27 mouse cellular contexts compared by ENCODE assay signal in genomic region chr7:122229306-122229705, GRCm38 (mm10). TPM values are rescaled to one million over a fixed set of nuclear protein-coding genes. Genes with fewer than 3 reads are reported as not detected.
DNase-seq lines count a peak whose midpoint lies in the region; ATAC-seq lines count a peak whose summit lies in the region.
"Had no signal": no experiment of that assay in that cellular context is flagged by ENCODE, and none has a peak within 500 bp of the region (broad histone marks: within the 10 kb centered on the region; RNA-seq: fewer than 3 reads in every experiment).

No protein-coding gene starts in this region.

- intact Hi-C loops in heart, postnatal 25 days (cut with DNase I), result no loop called here

- ATAC-seq in megakaryocyte-erythroid progenitor cell, adult 5-6 weeks (replicated peaks; ENCODE audit: low FRiP score, low TSS enrichment, poor library complexity, severe bottlenecking), result no peak
- ATAC-seq: activated CD4-positive, CD25-positive, alpha-beta regulatory T cell, adult 4 months; CD4-positive, CD25-positive, alpha-beta regulatory T cell, adult 4 months; Patski had no signal

- DNase-seq in ES-CJ7 (ENCODE audit: low read depth, low spot score) (peak; percentile 55), R1 (ENCODE audit: low read depth, low spot score) (peak; percentile 79), ZHBTc4 (ENCODE audit: low read depth, low spot score) (peak; percentile 63)
- no peak for DNase-seq in heart, postnatal 25 days (ENCODE audit: low spot score)
- no peak for DNase-seq in Muller cell, postnatal 12 days (ENCODE audit: inconsistent ontology term)
- DNase-seq: adrenal gland, adult 2 months; adrenal gland, adult 8-10 months; adrenal gland, postnatal 10 days; adrenal gland, postnatal 14 days; adrenal gland, postnatal 25 days; adrenal gland, postnatal 36 days; B cell, adult 2 months; cerebellum, adult 11 months; cerebellum, adult 11-12 months; cerebellum, adult 18-20 months; cerebellum, adult 2 months; cerebellum, adult 8-10 months; cerebellum, adult 9-10 months; cerebellum, adult 9-11 months had no signal

RNA-seq across cellular contexts. Expression of gene Chp2, which starts 10.0 kb away (rescaled TPM):
- total RNA-seq in megakaryocyte-erythroid progenitor cell, adult 5-6 weeks (2014; fragmentation: Nextera tagmentation), result not detected in 2 replicates
- not detected in 2 replicates for total RNA-seq in megakaryocyte-erythroid progenitor cell, adult 5-6 weeks (2017)
- total RNA-seq in heart, postnatal 25 days (2021), result 1 to 10 TPM; 2.5 to 3.0 TPM
- total RNA-seq: CH12.LX, ES-E14, MEL had no signal

RNA-seq across cellular contexts. Expression of gene Ern2, which starts 43.3 kb away (rescaled TPM):
- total RNA-seq in megakaryocyte-erythroid progenitor cell, adult 5-6 weeks (2014; fragmentation: Nextera tagmentation), result not detected in 2 replicates
- total RNA-seq in megakaryocyte-erythroid progenitor cell, adult 5-6 weeks (2017), result not detected in 2 replicates
- total RNA-seq in heart, postnatal 25 days (2021), result not detected
- total RNA-seq: adrenal gland, postnatal 14 days; CH12.LX; ES-E14; G1E; MEL had no signal

RNA-seq across cellular contexts. Expression of gene Prkcb, which starts 59.2 kb away (rescaled TPM):
- total RNA-seq in megakaryocyte-erythroid progenitor cell, adult 5-6 weeks (2014; fragmentation: Nextera tagmentation), result 6.0 and 11.4 TPM in 2 replicates
- 0.19 and 3.6 TPM in 2 replicates for total RNA-seq in megakaryocyte-erythroid progenitor cell, adult 5-6 weeks (2017)
- 1 to 10 TPM; 3.2 to 3.7 TPM for total RNA-seq in heart, postnatal 25 days (2021)
- total RNA-seq: MEL had no signal

Comparison
In these comparisons a context has a peak if more than half of its experiments do, and no peak if none do; other contexts are left out.
1. DNase-seq: peak in ES-CJ7 (single experiment), R1 (single experiment) and ZHBTc4 (single experiment); none in heart, postnatal 25 days (single experiment) and Muller cell, postnatal 12 days (single experiment).